ENCODE assay signal across 8 mouse cellular contexts in the genomic region with DNA sequence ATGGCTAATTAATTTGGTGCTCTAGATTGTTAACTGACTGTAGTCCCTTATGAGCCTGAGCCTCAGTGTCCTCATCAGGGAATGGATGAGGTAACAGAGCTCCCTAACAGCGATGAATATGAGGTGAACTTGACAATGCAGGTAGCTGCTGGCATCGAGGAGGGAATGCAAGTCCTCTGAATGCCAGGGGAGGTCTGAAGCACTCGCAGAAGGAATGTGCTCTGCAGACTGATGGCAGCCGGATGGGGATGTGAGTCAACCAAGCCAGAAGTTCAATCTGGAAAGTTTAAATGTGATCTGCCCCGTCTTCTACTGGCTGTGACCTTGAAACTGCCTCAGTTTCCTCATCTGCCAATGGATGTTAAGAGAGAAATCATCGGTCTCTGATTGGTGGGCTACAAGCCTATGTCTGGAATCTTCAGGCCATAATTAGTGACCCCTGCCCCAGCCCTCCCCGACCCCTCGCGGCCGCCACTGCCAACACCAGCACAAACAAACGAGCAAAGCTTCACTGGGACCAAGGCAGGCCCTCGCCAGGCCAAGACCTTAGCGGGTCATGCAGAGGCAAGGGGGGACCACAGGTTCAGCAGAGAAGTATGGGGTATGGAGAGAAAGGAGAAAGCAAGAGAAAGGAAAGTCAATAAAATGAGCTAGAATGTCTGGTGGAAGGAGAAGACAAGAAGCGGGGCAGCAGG. TPM values are rescaled to one million over a fixed set of nuclear protein-coding genes. Genes with fewer than 3 reads are reported as not detected.
DNase-seq lines count a peak whose midpoint lies in the region; ATAC-seq and TF ChIP-seq lines count a peak whose summit lies in the region.

No protein-coding gene starts in this region.

- 3% methylated on average over 14 of the region's 14 CpGs for WGBS in kidney, adult 2 months
- 9% methylated on average over 14 of the region's 14 CpGs for WGBS in hindbrain, embryonic 14.5 days
- 5% methylated on average over 14 of the region's 14 CpGs for WGBS in lung, embryonic 16.5 days

- ATAC-seq in hindbrain, embryonic 14.5 days (ENCODE audit: low FRiP score) = peak; percentile 4; the same call in 1 of the 2 replicates
- peak; percentile 5; the same call in 1 of the 2 replicates for ATAC-seq in lung, embryonic 16.5 days (ENCODE audit: low read depth)

- no peak for TF ChIP-seq POLR2A in kidney, adult 2 months (IDR thresholded peaks at IDR 0.05; ENCODE audit: low read depth, low read length)
- no peak for TF ChIP-seq POLR2A in brain, embryonic 14.5 days (IDR thresholded peaks at IDR 0.05; ENCODE audit: borderline replicate concordance, extremely low read depth, insufficient read depth, insufficient read length, poor library complexity, severe bottlenecking)

- H3K27me3 ChIP-seq in kidney, adult 2 months (replicated peaks; ENCODE audit: control insufficient read depth, insufficient read depth, low read length) = no peaks in the 10 kb centered on the region
- no peaks in the 10 kb centered on the region for H3K27me3 ChIP-seq in hindbrain, embryonic 14.5 days (ENCODE audit: control insufficient read depth, insufficient read depth, low read length)
- H3K27me3 ChIP-seq in lung, embryonic 16.5 days (ENCODE audit: control insufficient read depth, insufficient read depth, low read depth, low read length) = no peaks in the 10 kb centered on the region

- no peaks in the 10 kb centered on the region for H3K9me3 ChIP-seq in hindbrain, embryonic 14.5 days (ENCODE audit: control insufficient read depth, low read length)
- H3K9me3 ChIP-seq in lung, embryonic 16.5 days (ENCODE audit: control insufficient read depth, low read length) = no peaks in the 10 kb centered on the region

- DNase-seq in kidney, adult 2 months = peak; percentile 43
- no peak for DNase-seq in kidney, adult 9 months
- DNase-seq in brain, embryonic 14.5 days (ENCODE audit: low read depth) = peak; percentile 15
- DNase-seq in hindbrain, embryonic 14.5 days (ENCODE audit: low spot score) = no peak
- no peak for DNase-seq in frontal cortex, postnatal 14 days (ENCODE audit: low spot score in 2 of 2)
- no peak for DNase-seq in gastrocnemius, postnatal 14 days
- no peak for DNase-seq in thymus, postnatal 36 days

- no peak for TF ChIP-seq CTCF in kidney, adult 2 months (conservative IDR thresholded peaks at IDR 0.05; ENCODE audit: insufficient read depth, insufficient read length, low read depth, low read length)
- TF ChIP-seq CTCF in brain, embryonic 14.5 days (IDR thresholded peaks at IDR 0.05; ENCODE audit: borderline replicate concordance, extremely low read depth, insufficient read depth, insufficient read length) = no peak

- no peaks in the 10 kb centered on the region for H3K36me3 ChIP-seq in kidney, adult 2 months (ENCODE audit: control insufficient read depth, insufficient read depth, low read length)
- peaks cover 21% of the 10 kb centered on the region for H3K36me3 ChIP-seq in hindbrain, embryonic 14.5 days (replicated peaks; ENCODE audit: control insufficient read depth, insufficient read depth)
- H3K36me3 ChIP-seq in lung, embryonic 16.5 days (ENCODE audit: control insufficient read depth, insufficient read depth, low read length) = peaks cover 2% of the 10 kb centered on the region

- H3K4me2 ChIP-seq in hindbrain, embryonic 14.5 days (replicated peaks) = peak overlapping the region; percentile 72
- H3K4me2 ChIP-seq in lung, embryonic 16.5 days (ENCODE audit: low read depth, low read length) = peak overlapping the region; percentile 83

- peak overlapping the region; percentile 68 for H3K9ac ChIP-seq in hindbrain, embryonic 14.5 days
- peak overlapping the region; percentile 64 for H3K9ac ChIP-seq in lung, embryonic 16.5 days (ENCODE audit: low read length)

- peak overlapping the region; percentile 84 for H3K4me3 ChIP-seq in kidney, adult 2 months (ENCODE audit: insufficient read depth, low read depth, low read length)
- H3K4me3 ChIP-seq in hindbrain, embryonic 14.5 days (replicated peaks; ENCODE audit: low read length) = peak overlapping the region; percentile 55
- peak overlapping the region; percentile 68 for H3K4me3 ChIP-seq in lung, embryonic 16.5 days (ENCODE audit: low read length)

- peak overlapping the region; percentile 67 for H3K27ac ChIP-seq in kidney, adult 2 months (ENCODE audit: insufficient read depth, low read depth, low read length)
- H3K27ac ChIP-seq in hindbrain, embryonic 14.5 days = peak overlapping the region; percentile 77
- peak overlapping the region; percentile 84 for H3K27ac ChIP-seq in lung, embryonic 16.5 days (ENCODE audit: low read length)

- H3K4me1 ChIP-seq in kidney, adult 2 months (ENCODE audit: control insufficient read depth, insufficient read depth, low read length) = peaks cover 7% of the 10 kb centered on the region; the same call in 1 of the 2 replicates
- H3K4me1 ChIP-seq in hindbrain, embryonic 14.5 days (replicated peaks; ENCODE audit: control insufficient read depth, insufficient read depth, low read length) = peaks cover 25% of the 10 kb centered on the region
- peaks cover 20% of the 10 kb centered on the region for H3K4me1 ChIP-seq in lung, embryonic 16.5 days (replicated peaks; ENCODE audit: control insufficient read depth, insufficient read depth, low read length)

- intact Hi-C loops in gastrocnemius, postnatal 14 days (cut with DNase I; ENCODE audit: low total_unique reads) = no loop called here

RNA-seq across cellular contexts. Expression of a gene that starts 0.8 kb away (rescaled TPM):
- polyA plus RNA-seq in kidney, adult 2 months (2012; rRNA removed) = 87.2 and 103 TPM in 2 replicates
- polyA plus RNA-seq in brain, embryonic 14.5 days (2012; rRNA removed) = 50.7 and 58.1 TPM in 2 replicates
- 27.4 and 27.6 TPM in 2 replicates for polyA plus RNA-seq in hindbrain, embryonic 14.5 days (2014; fragmentation: Nextera tagmentation; extraction: Ambion mirVana)
- polyA plus RNA-seq in lung, embryonic 16.5 days (2015; fragmentation: Nextera tagmentation; extraction: Ambion mirVana) = 39.2 and 44.4 TPM in 2 replicates
- total RNA-seq in gastrocnemius, postnatal 14 days (2021) = 10 to 100 TPM; 21.7 to 25.9 TPM

RNA-seq across cellular contexts. Expression of a gene that starts 12.7 kb away (rescaled TPM):
- 12.9 and 17.4 TPM in 2 replicates for polyA plus RNA-seq in kidney, adult 2 months (2012; rRNA removed)
- polyA plus RNA-seq in brain, embryonic 14.5 days (2012; rRNA removed) = 5.1 and 5.3 TPM in 2 replicates
- polyA plus RNA-seq in hindbrain, embryonic 14.5 days (2014; fragmentation: Nextera tagmentation; extraction: Ambion mirVana) = 4.1 and 4.3 TPM in 2 replicates
- 6.4 and 8.8 TPM in 2 replicates for polyA plus RNA-seq in lung, embryonic 16.5 days (2015; fragmentation: Nextera tagmentation; extraction: Ambion mirVana)
- total RNA-seq in gastrocnemius, postnatal 14 days (2021) = 1 to 10 TPM; 1.5 to 2.1 TPM

RNA-seq across cellular contexts. Expression of a gene that starts 15.6 kb away (rescaled TPM):
- 114 and 127 TPM in 2 replicates for polyA plus RNA-seq in kidney, adult 2 months (2012; rRNA removed)
- polyA plus RNA-seq in brain, embryonic 14.5 days (2012; rRNA removed) = 159 and 160 TPM in 2 replicates
- polyA plus RNA-seq in hindbrain, embryonic 14.5 days (2014; fragmentation: Nextera tagmentation; extraction: Ambion mirVana) = 237 and 243 TPM in 2 replicates
- polyA plus RNA-seq in lung, embryonic 16.5 days (2015; fragmentation: Nextera tagmentation; extraction: Ambion mirVana) = 278 and 298 TPM in 2 replicates
- total RNA-seq in gastrocnemius, postnatal 14 days (2021) = 100 to 1,000 TPM; 279 to 288 TPM

RNA-seq across cellular contexts. Expression of a gene that starts 34.0 kb away (rescaled TPM):
- 7.0 TPM in 2 replicates for polyA plus RNA-seq in kidney, adult 2 months (2012; rRNA removed)
- polyA plus RNA-seq in brain, embryonic 14.5 days (2012; rRNA removed) = 0.83 and 1.1 TPM in 2 replicates
- polyA plus RNA-seq in hindbrain, embryonic 14.5 days (2014; fragmentation: Nextera tagmentation; extraction: Ambion mirVana) = 0.97 and 1.1 TPM in 2 replicates
- polyA plus RNA-seq in lung, embryonic 16.5 days (2015; fragmentation: Nextera tagmentation; extraction: Ambion mirVana) = 2.0 and 2.3 TPM in 2 replicates
- 10 to 100 TPM; 22.4 to 23.0 TPM for total RNA-seq in gastrocnemius, postnatal 14 days (2021)

RNA-seq across cellular contexts. Expression of a gene that starts 48.5 kb away (rescaled TPM):
- polyA plus RNA-seq in kidney, adult 2 months (2012; rRNA removed) = 0.14 and 0.24 TPM in 2 replicates
- 0.03 TPM in 1 of 2 replicates, not detected in the other for polyA plus RNA-seq in brain, embryonic 14.5 days (2012; rRNA removed)
- not detected in 2 replicates for polyA plus RNA-seq in hindbrain, embryonic 14.5 days (2014; fragmentation: Nextera tagmentation; extraction: Ambion mirVana)
- polyA plus RNA-seq in lung, embryonic 16.5 days (2015; fragmentation: Nextera tagmentation; extraction: Ambion mirVana) = 13.0 and 18.0 TPM in 2 replicates
- total RNA-seq in gastrocnemius, postnatal 14 days (2021) = under 1 TPM in 1 of 2 experiments, not detected in 1; 0.09 TPM

Comparison
In these comparisons a context has a peak if more than half of its experiments do, and no peak if none do; other contexts are left out.
1. DNase-seq: peak in kidney, adult 2 months (single experiment) and brain, embryonic 14.5 days (single experiment); none in kidney, adult 9 months (single experiment), hindbrain, embryonic 14.5 days (single experiment), frontal cortex, postnatal 14 days (0 of 2), gastrocnemius, postnatal 14 days (single experiment) and thymus, postnatal 36 days (0 of 2).
2. Peak in every context shown above with its lines, with median percentiles within 50 percentile points of each other: H3K27ac ChIP-seq and H3K4me3 ChIP-seq.